Mouse (Mus musculus): ENCODE data around the gene Tada1. TPM values are rescaled to one million over a fixed set of nuclear protein-coding genes. Genes with fewer than 3 reads are reported as not detected.

Tada1 gene
- polyA plus RNA-seq, 1 experiment from 2014 or later: 61.1 TPM

GRCm38 (mm10) chr1:166388511-166388910, 9.6 kb downstream of the Tada1 start:
- no peak overlapping the region for H3K27ac ChIP-seq
- H3K9me3 ChIP-seq: no peaks in the 10 kb centered on the region
- no peaks in the 10 kb centered on the region for H3K4me1 ChIP-seq
- no peak overlapping the region for H3K4me3 ChIP-seq
- no peaks in the 10 kb centered on the region for H3K27me3 ChIP-seq
- no peak for ATAC-seq (ENCODE audit: low FRiP score, low read depth)
- no peak overlapping the region for H3K4me2 ChIP-seq (replicated peaks)
- H3K9ac ChIP-seq: no peak overlapping the region
- 93% methylated on average over 11 of the region's 11 CpGs for WGBS
- peaks cover 97% of the 10 kb centered on the region for H3K36me3 ChIP-seq

GRCm38 (mm10) chr1:166389406-166390125, 10.7 kb downstream of the Tada1 start:
- Histone ChIP-seq H3K36me3 (peaks cover 97% of the 10 kb centered on the region), H3K27ac (no peak overlapping the region), H3K9ac (no peak overlapping the region), H3K9me3 (no peaks in the 10 kb centered on the region), H3K4me3 (no peak overlapping the region), H3K27me3 (no peaks in the 10 kb centered on the region), H3K4me2 (replicated peaks) (no peak overlapping the region), H3K4me1 (no peaks in the 10 kb centered on the region)
- WGBS: 94% methylated on average over 16 of the region's 16 CpGs
- no peak for ATAC-seq (ENCODE audit: low FRiP score, low read depth)

GRCm38 (mm10) chr1:166391671-166392070, 12.8 kb downstream of the Tada1 start:
- Histone ChIP-seq H3K4me1 (no peaks in the 10 kb centered on the region), H3K27me3 (no peaks in the 10 kb centered on the region), H3K27ac (no peak overlapping the region), H3K4me3 (no peak overlapping the region), H3K4me2 (replicated peaks) (no peak overlapping the region), H3K9me3 (no peaks in the 10 kb centered on the region), H3K36me3 (peaks cover 98% of the 10 kb centered on the region), H3K9ac (no peak overlapping the region)
- WGBS: 96% methylated on average over 6 of the region's 6 CpGs
- ATAC-seq (ENCODE audit: low FRiP score, low read depth): no peak

GRCm38 (mm10) chr1:166394770-166395169, 15.9 kb downstream of the Tada1 start:
- no peak for ATAC-seq (ENCODE audit: low FRiP score, low read depth)
- Histone ChIP-seq H3K36me3 (peaks cover 99% of the 10 kb centered on the region), H3K27ac (no peak overlapping the region), H3K27me3 (no peaks in the 10 kb centered on the region), H3K9ac (no peak overlapping the region), H3K4me1 (no peaks in the 10 kb centered on the region), H3K9me3 (no peaks in the 10 kb centered on the region), H3K4me2 (replicated peaks) (no peak overlapping the region), H3K4me3 (no peak overlapping the region)
- WGBS: 67% methylated on average over 4 of the region's 4 CpGs

- Histone ChIP-seq H3K4me3 (no peak overlapping the region), H3K27me3 (no peaks in the 10 kb centered on the region), H3K9me3 (no peaks in the 10 kb centered on the region), H3K9ac (no peak overlapping the region), H3K4me1 (no peaks in the 10 kb centered on the region), H3K4me2 (replicated peaks) (no peak overlapping the region), H3K36me3 (peaks cover 99% of the 10 kb centered on the region), H3K27ac (no peak overlapping the region)
- no peak for ATAC-seq (ENCODE audit: low FRiP score, low read depth)
- 87% methylated on average over 5 of the region's 5 CpGs for WGBS
Measured at GRCm38 (mm10) chr1:166395661-166396060, 16.8 kb downstream of the Tada1 start.

- no peak overlapping the region for H3K27ac ChIP-seq
- no peak overlapping the region for H3K4me3 ChIP-seq
- peaks cover 99% of the 10 kb centered on the region for H3K36me3 ChIP-seq
- no peaks in the 10 kb centered on the region for H3K9me3 ChIP-seq
- no peak overlapping the region for H3K4me2 ChIP-seq (replicated peaks)
- H3K4me1 ChIP-seq: no peaks in the 10 kb centered on the region
- H3K9ac ChIP-seq: no peak overlapping the region
- H3K27me3 ChIP-seq: no peaks in the 10 kb centered on the region
- ATAC-seq (ENCODE audit: low FRiP score, low read depth): no peak
- WGBS: 95% methylated on average over 6 of the region's 6 CpGs
Measured at GRCm38 (mm10) chr1:166396381-166396780, 17.5 kb downstream of the Tada1 start.

GRCm38 (mm10) chr1:166401455-166401854, 22.6 kb downstream of the Tada1 start:
- H3K4me2 ChIP-seq (replicated peaks): no peak overlapping the region
- no peak for ATAC-seq (ENCODE audit: low FRiP score, low read depth)
- no peaks in the 10 kb centered on the region for H3K27me3 ChIP-seq
- peaks cover 14% of the 10 kb centered on the region for H3K4me1 ChIP-seq
- no peaks in the 10 kb centered on the region for H3K9me3 ChIP-seq
- H3K9ac ChIP-seq: no peak overlapping the region
- H3K27ac ChIP-seq: no peak overlapping the region
- peaks cover 91% of the 10 kb centered on the region for H3K36me3 ChIP-seq
- H3K4me3 ChIP-seq: no peak overlapping the region

GRCm38 (mm10) chr1:166402003-166402402, 23.1 kb downstream of the Tada1 start:
- 82% methylated on average over 4 of the region's 4 CpGs for WGBS

GRCm38 (mm10) chr1:166403846-166404245, 24.9 kb downstream of the Tada1 start:
- Histone ChIP-seq H3K4me3 (no peak overlapping the region), H3K4me1 (peaks cover 32% of the 10 kb centered on the region), H3K9ac (no peak overlapping the region), H3K27ac (no peak overlapping the region), H3K4me2 (replicated peaks) (no peak overlapping the region), H3K9me3 (no peaks in the 10 kb centered on the region), H3K36me3 (peaks cover 81% of the 10 kb centered on the region), H3K27me3 (no peaks in the 10 kb centered on the region)
- 90% methylated on average over 3 of the region's 3 CpGs for WGBS
- no peak for ATAC-seq (ENCODE audit: low FRiP score, low read depth)

More at GRCm38 (mm10) chr1:166402003-166402402, 23.1 kb downstream of the Tada1 start:
- Histone ChIP-seq H3K4me3 (no peak overlapping the region), H3K27me3 (no peaks in the 10 kb centered on the region), H3K9me3 (no peaks in the 10 kb centered on the region), H3K36me3 (peaks cover 89% of the 10 kb centered on the region), H3K4me1 (peaks cover 18% of the 10 kb centered on the region), H3K27ac (no peak overlapping the region), H3K9ac (no peak overlapping the region), H3K4me2 (replicated peaks) (no peak overlapping the region)
- no peak for ATAC-seq (ENCODE audit: low FRiP score, low read depth)

- peak; percentile 81 for ATAC-seq (ENCODE audit: low FRiP score, low read depth)
- Histone ChIP-seq H3K4me2 (replicated peaks) (peak overlapping the region; percentile 85), H3K4me1 (peaks cover 31% of the 10 kb centered on the region), H3K36me3 (peaks cover 32% of the 10 kb centered on the region), H3K4me3 (peak overlapping the region; percentile 78), H3K9ac (peak overlapping the region; percentile 86), H3K27ac (peak overlapping the region; percentile 80), H3K9me3 (peaks cover 12% of the 10 kb centered on the region), H3K27me3 (no peaks in the 10 kb centered on the region)
- WGBS: 2% methylated on average over 42 of the region's 45 CpGs
Measured at GRCm38 (mm10) chr1:166409177-166409700, 30.3 kb downstream of the Tada1 start.

- Histone ChIP-seq H3K9ac (peak within 1 kb of the TSS; percentile 86), H3K4me2 (replicated peaks) (peak within 1 kb of the TSS; percentile 85), H3K27ac (peak within 1 kb of the TSS; percentile 80), H3K27me3 (no peaks in the 10 kb centered on the region), H3K9me3 (peaks cover 12% of the 10 kb centered on the region), H3K36me3 (peaks cover 27% of the 10 kb centered on the region), H3K4me3 (peak within 1 kb of the TSS; percentile 78), H3K4me1 (peaks cover 31% of the 10 kb centered on the region)
- peak; percentile 91 for ATAC-seq (ENCODE audit: low FRiP score, low read depth)
- WGBS: 6% methylated on average over 44 of the region's 49 CpGs
Measured at GRCm38 (mm10) chr1:166409701-166410220, 30.9 kb downstream of the Tada1 start, which contains the start of gene Pogk. Gene Pogk, minus strand, starts transcription at chr1:166409863.

GRCm38 (mm10) chr1:166411541-166411940, 32.6 kb downstream of the Tada1 start:
- no peak for ATAC-seq (ENCODE audit: low FRiP score, low read depth)
- Histone ChIP-seq H3K27ac (no peak overlapping the region), H3K9me3 (peaks cover 12% of the 10 kb centered on the region), H3K9ac (no peak overlapping the region), H3K4me3 (no peak overlapping the region), H3K4me1 (peaks cover 18% of the 10 kb centered on the region), H3K27me3 (no peaks in the 10 kb centered on the region), H3K4me2 (replicated peaks) (no peak overlapping the region), H3K36me3 (peaks cover 13% of the 10 kb centered on the region)
- WGBS: 97% methylated on average over 1 of the region's 1 CpGs
